Mouse (Mus musculus) intestine, embryonic 16.5 days (tissue): Measurements from ENCODE around the gene Zbtb22. TPM values are rescaled to one million over a fixed set of nuclear protein-coding genes. Genes with fewer than 3 reads are reported as not detected.

Experiments used
- ATAC-seq: fragments of 200-750 bp; cut with Nextera tagmentation; 2 replicates; pipeline ENCODE4 v1.8.0; 2017; ENCODE audit warnings: moderate TSS enrichment, moderate library complexity
- H3K27ac ChIP-seq: fragments of 300-500 bp; sonication (generic); 2 replicates; pipeline ENCODE4 v1.5.1; 2014; ENCODE audit warnings: mild to moderate bottlenecking, low read length
- H3K27me3 ChIP-seq: fragments of 300-500 bp; sonication (generic); replicated peaks from 2 replicates; pipeline ENCODE4 v1.6.1; 2014; ENCODE audit warnings: low read length, control low read depth, mixed read lengths; ENCODE audit not compliant: control insufficient read depth, insufficient read depth
- H3K36me3 ChIP-seq: fragments of 300-500 bp; sonication (generic); 2 replicates; pipeline ENCODE4 v1.6.1; 2014; ENCODE audit warnings: low read length, control low read depth; ENCODE audit not compliant: control insufficient read depth, insufficient read depth
- H3K4me1 ChIP-seq: fragments of 300-500 bp; sonication (generic); 2 replicates; pipeline ENCODE4 v1.6.1; 2014; ENCODE audit warnings: low read length, control low read depth, mixed read lengths; ENCODE audit not compliant: control insufficient read depth, insufficient read depth
- H3K4me2 ChIP-seq: fragments of 300-500 bp; sonication (generic); 2 replicates; pipeline ENCODE4 v1.6.1; 2014; ENCODE audit warnings: low read depth, low read length, control low read depth
- H3K4me3 ChIP-seq: fragments of 300-500 bp; sonication (generic); 2 replicates; pipeline ENCODE4 v1.5.1; 2014; ENCODE audit warnings: mild to moderate bottlenecking, low read length
- H3K9ac ChIP-seq: fragments of 300-500 bp; sonication (generic); 2 replicates; pipeline ENCODE4 v1.6.1; 2014; ENCODE audit warnings: low read depth, low read length
- H3K9me3 ChIP-seq: fragments of 300-500 bp; sonication (generic); 2 replicates; pipeline ENCODE4 v1.6.1; 2016; ENCODE audit warnings: low read length, control low read depth; ENCODE audit not compliant: control insufficient read depth
- WGBS: fragments of 180-500 bp; shearing (Covaris S2); extraction: QIAGEN DNeasy Blood & Tissue Kit; methylation state at CpG from one replicate; pipeline ENCODE4 v1.1.7; 2014; 5-methylcytosine and 5-hydroxymethylcytosine counted together
- polyA plus RNA-seq: library from polyadenylated mRNA; unstranded; fragments of >200 nt; fragmentation: Nextera tagmentation; extraction: Ambion mirVana; gene quantifications from 2 replicates; pipeline ENCODE4 v1.2.1, GENCODE M21; 2015

Gene Zbtb22
- polyA plus RNA-seq, 1 experiment from 2014 or later = 15.0 TPM

GRCm38 (mm10) chr17:33918293-33919203 is 2.8 kb downstream of the Zbtb22 start:
- 57% methylated on average over 37 of the region's 37 CpGs for WGBS
- H3K27ac ChIP-seq = peak overlapping the region; percentile 85; the same call in 1 of the 2 replicates

GRCm38 (mm10) chr17:33919351-33920281 is 3.9 kb downstream of the Zbtb22 start:
- Histone ChIP-seq H3K27ac (peak overlapping the region; percentile 85), H3K4me1 (peaks cover 24% of the 10 kb centered on the region), H3K4me3 (peak overlapping the region; percentile 81), H3K9ac (peak overlapping the region; percentile 80), H3K9me3 (no peaks in the 10 kb centered on the region), H3K27me3 (no peaks in the 10 kb centered on the region), H3K4me2 (peak overlapping the region; percentile 97), H3K36me3 (peaks cover 7% of the 10 kb centered on the region; the same call in 1 of the 2 replicates)
- peak; percentile 27 for ATAC-seq
- WGBS = under 1% methylated on average over 52 of the region's 52 CpGs

More at GRCm38 (mm10) chr17:33918293-33919203, 2.8 kb downstream of the Zbtb22 start:
- H3K9ac ChIP-seq = peak overlapping the region; percentile 80; the same call in 1 of the 2 replicates
- H3K4me2 ChIP-seq = peak overlapping the region; percentile 97
- peak overlapping the region; percentile 81 for H3K4me3 ChIP-seq
- ATAC-seq = no peak
- H3K9me3 ChIP-seq = no peaks in the 10 kb centered on the region
- H3K4me1 ChIP-seq = peaks cover 24% of the 10 kb centered on the region
- H3K36me3 ChIP-seq = peaks cover 15% of the 10 kb centered on the region
- H3K27me3 ChIP-seq = no peaks in the 10 kb centered on the region

GRCm38 (mm10) chr17:33920282-33921097 is 4.8 kb downstream of the Zbtb22 start:
- H3K4me3 ChIP-seq = peak overlapping the region; percentile 81
- peak overlapping the region; percentile 85 for H3K27ac ChIP-seq
- 1% methylated on average over 36 of the region's 36 CpGs for WGBS
- peaks cover 10% of the 10 kb centered on the region; the same call in 1 of the 2 replicates for H3K36me3 ChIP-seq
- H3K27me3 ChIP-seq = no peaks in the 10 kb centered on the region
- ATAC-seq = peak; percentile 27
- peak overlapping the region; percentile 97 for H3K4me2 ChIP-seq
- H3K9ac ChIP-seq = peak overlapping the region; percentile 80
- H3K9me3 ChIP-seq = peaks cover 3% of the 10 kb centered on the region; the same call in 1 of the 2 replicates
- H3K4me1 ChIP-seq = peaks cover 17% of the 10 kb centered on the region

- ATAC-seq = no peak
- Histone ChIP-seq H3K9ac (no peak overlapping the region), H3K4me1 (peaks cover 16% of the 10 kb centered on the region), H3K36me3 (peaks cover 17% of the 10 kb centered on the region), H3K27ac (no peak overlapping the region), H3K9me3 (peaks cover 3% of the 10 kb centered on the region; the same call in 1 of the 2 replicates), H3K27me3 (no peaks in the 10 kb centered on the region), H3K4me3 (no peak overlapping the region), H3K4me2 (no peak overlapping the region)
- WGBS = 89% methylated on average over 7 of the region's 7 CpGs
These were observed 5.7 kb downstream of the Zbtb22 start for GRCm38 (mm10) chr17:33921361-33921760.

GRCm38 (mm10) chr17:33924577-33925283 is 9.0 kb downstream of the Zbtb22 start:
- Histone ChIP-seq H3K27ac (no peak overlapping the region), H3K4me2 (no peak overlapping the region), H3K9ac (no peak overlapping the region), H3K9me3 (peaks cover 3% of the 10 kb centered on the region; the same call in 1 of the 2 replicates), H3K27me3 (no peaks in the 10 kb centered on the region), H3K4me3 (no peak overlapping the region), H3K36me3 (peaks cover 11% of the 10 kb centered on the region; the same call in 1 of the 2 replicates), H3K4me1 (peaks cover 6% of the 10 kb centered on the region; the same call in 1 of the 2 replicates)
- WGBS = 85% methylated on average over 10 of the region's 10 CpGs
- no peak for ATAC-seq

GRCm38 (mm10) chr17:33925406-33926116 is 9.9 kb downstream of the Zbtb22 start:
- Histone ChIP-seq H3K4me1 (peaks cover 7% of the 10 kb centered on the region), H3K4me2 (no peak overlapping the region), H3K9me3 (peaks cover 3% of the 10 kb centered on the region; the same call in 1 of the 2 replicates), H3K9ac (no peak overlapping the region), H3K27me3 (no peaks in the 10 kb centered on the region), H3K36me3 (peaks cover 11% of the 10 kb centered on the region; the same call in 1 of the 2 replicates), H3K27ac (no peak overlapping the region), H3K4me3 (no peak overlapping the region)
- 87% methylated on average over 21 of the region's 21 CpGs for whole genome bisulfite sequencing
- no peak for ATAC-seq

- WGBS = 73% methylated on average over 17 of the region's 17 CpGs
- H3K9ac ChIP-seq = no peak overlapping the region
- no peak overlapping the region for H3K4me3 ChIP-seq
These were observed 10.7 kb downstream of the Zbtb22 start for GRCm38 (mm10) chr17:33926207-33926932.

More at GRCm38 (mm10) chr17:33926207-33926932, 10.7 kb downstream of the Zbtb22 start:
- Histone ChIP-seq H3K4me1 (peaks cover 16% of the 10 kb centered on the region), H3K27ac (no peak overlapping the region), H3K9me3 (peaks cover 3% of the 10 kb centered on the region; the same call in 1 of the 2 replicates), H3K27me3 (no peaks in the 10 kb centered on the region), H3K4me2 (no peak overlapping the region), H3K36me3 (peaks cover 11% of the 10 kb centered on the region; the same call in 1 of the 2 replicates)
- ATAC-seq = no peak
